Mouse (Mus musculus): ENCODE results near the gene Gtf3c4.

GRCm38 (mm10) chr2:28796298-28796697, 43.9 kb downstream of the Gtf3c4 start:
- TF ChIP-seq POLR2A (IDR thresholded peaks at IDR 0.05; ENCODE audit: borderline replicate concordance, extremely low read depth, low read depth, low read length) (no peak), CTCF (IDR thresholded peaks at IDR 0.05; ENCODE audit: insufficient read depth, low read length) (no peak)
